Mouse (Mus musculus): ENCODE measurements around the gene Zc3h12d. TPM values are rescaled to one million over a fixed set of nuclear protein-coding genes. Genes with fewer than 3 reads are reported as not detected.

The Zc3h12d gene
- polyA plus RNA-seq (2015; fragmentation: Nextera tagmentation; extraction: Ambion mirVana) = 0.92 and 1.2 TPM in 2 replicates

GRCm38 (mm10) chr10:7832171-7832676 lies at the start of gene Zc3h12d:
Gene Zc3h12d (plus strand): TSS chr10:7832470.
- Histone ChIP-seq H3K27me3 (replicated peaks; ENCODE audit: control insufficient read depth, insufficient read depth, low read length) (no peaks in the 10 kb centered on the region), H3K4me3 (ENCODE audit: low read depth, low read length) (peak within 1 kb of the TSS; percentile 27), H3K36me3 (ENCODE audit: control insufficient read depth, insufficient read depth) (no peaks in the 10 kb centered on the region), H3K9ac (ENCODE audit: low read depth, low read length) (peak within 1 kb of the TSS; percentile 31), H3K9me3 (ENCODE audit: control insufficient read depth) (no peaks in the 10 kb centered on the region), H3K27ac (ENCODE audit: low read depth, low read length) (peak within 1 kb of the TSS; percentile 79), H3K4me2 (replicated peaks; ENCODE audit: low read depth) (peak within 1 kb of the TSS; percentile 63), H3K4me1 (replicated peaks; ENCODE audit: control insufficient read depth, insufficient read depth, low read length) (peaks cover 9% of the 10 kb centered on the region; the same call in 1 of the 2 replicates)
- TF ChIP-seq CTCF (IDR thresholded peaks at IDR 0.05; ENCODE audit: low read depth) = peak; percentile 38
- peak; percentile 95 for ATAC-seq
- 1% methylated on average over 15 of the region's 15 CpGs for WGBS

DNA sequence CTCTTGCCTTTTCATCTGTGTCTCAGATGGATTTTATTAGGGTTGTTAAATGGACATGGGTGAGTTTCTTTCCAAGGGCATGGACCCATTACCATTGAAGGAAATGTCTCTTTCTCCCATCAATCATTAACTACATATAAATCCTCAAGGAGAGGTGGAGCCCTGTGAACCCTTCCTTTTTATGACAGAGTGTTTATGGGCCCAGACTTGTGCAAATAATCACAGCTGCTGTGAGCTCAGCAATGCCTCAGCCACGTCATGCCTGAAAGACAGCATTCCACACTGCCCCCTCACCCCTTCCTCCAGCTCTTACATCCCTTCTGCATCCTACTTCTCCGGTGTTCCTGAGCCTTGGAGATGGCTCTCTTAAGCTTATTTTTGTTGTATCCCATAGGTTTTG lies 45.0 kb upstream of the Zc3h12d start:
- no peak overlapping the region for H3K27ac ChIP-seq (ENCODE audit: low read depth, low read length)
- TF ChIP-seq CTCF (IDR thresholded peaks at IDR 0.05; ENCODE audit: low read depth) = no peak
- no peaks in the 10 kb centered on the region for H3K9me3 ChIP-seq (ENCODE audit: control insufficient read depth)
- H3K27me3 ChIP-seq (replicated peaks; ENCODE audit: control insufficient read depth, insufficient read depth, low read length) = no peaks in the 10 kb centered on the region
- H3K9ac ChIP-seq (ENCODE audit: low read depth, low read length) = no peak overlapping the region
- ATAC-seq = peak; percentile 89
- no peak overlapping the region for H3K4me2 ChIP-seq (replicated peaks; ENCODE audit: low read depth)
- H3K4me1 ChIP-seq (replicated peaks; ENCODE audit: control insufficient read depth, insufficient read depth, low read length) = 0 out of 2 replicates have a peak, but pooled peaks cover 4% of the 10 kb centered on the region
- H3K36me3 ChIP-seq (ENCODE audit: control insufficient read depth, insufficient read depth) = peaks cover 3% of the 10 kb centered on the region; the same call in 1 of the 2 replicates
- no peak overlapping the region for H3K4me3 ChIP-seq (ENCODE audit: low read depth, low read length)
- WGBS = 24% methylated on average over 2 of the region's 2 CpGs

- ATAC-seq = 0 out of 2 replicates have a peak, but pooled peaks have one; percentile 19
- H3K4me2 ChIP-seq (replicated peaks; ENCODE audit: low read depth) = peak overlapping the region; percentile 61
Measured at GRCm38 (mm10) chr10:7792254-7792750, 40.0 kb upstream of the Zc3h12d start.

GRCm38 (mm10) chr10:7792751-7793385 lies 39.4 kb upstream of the Zc3h12d start, which contains the start of the genes Ginm1 and Ppil4:
Gene Ginm1 (minus strand): TSS chr10:7792824.
Gene Ppil4 (plus strand): TSS chr10:7792891.
- Histone ChIP-seq H3K9me3 (ENCODE audit: control insufficient read depth) (no peaks in the 10 kb centered on the region), H3K36me3 (ENCODE audit: control insufficient read depth, insufficient read depth) (peaks cover 20% of the 10 kb centered on the region), H3K9ac (ENCODE audit: low read depth, low read length) (peak within 1 kb of the TSS; percentile 91), H3K4me3 (ENCODE audit: low read depth, low read length) (peak within 1 kb of the TSS; percentile 97), H3K27ac (ENCODE audit: low read depth, low read length) (peak within 1 kb of the TSS; percentile 66), H3K4me1 (replicated peaks; ENCODE audit: control insufficient read depth, insufficient read depth, low read length) (peaks cover 7% of the 10 kb centered on the region; the same call in 1 of the 2 replicates), H3K27me3 (replicated peaks; ENCODE audit: control insufficient read depth, insufficient read depth, low read length) (no peaks in the 10 kb centered on the region), H3K4me2 (replicated peaks; ENCODE audit: low read depth) (peak within 1 kb of the TSS; percentile 61)
- WGBS = under 1% methylated on average over 52 of the region's 52 CpGs
- peak; percentile 95 for ATAC-seq
- TF ChIP-seq CTCF (IDR thresholded peaks at IDR 0.05; ENCODE audit: low read depth) = no peak; the same call in 1 of the 2 replicates

More at GRCm38 (mm10) chr10:7792254-7792750, 40.0 kb upstream of the Zc3h12d start:
- peak overlapping the region; percentile 97 for H3K4me3 ChIP-seq (ENCODE audit: low read depth, low read length)
- peaks cover 7% of the 10 kb centered on the region; the same call in 1 of the 2 replicates for H3K4me1 ChIP-seq (replicated peaks; ENCODE audit: control insufficient read depth, insufficient read depth, low read length)
- H3K27ac ChIP-seq (ENCODE audit: low read depth, low read length) = peak overlapping the region; percentile 58
- under 1% methylated on average over 10 of the region's 10 CpGs for WGBS
- H3K9ac ChIP-seq (ENCODE audit: low read depth, low read length) = peak overlapping the region; percentile 91
- no peak for TF ChIP-seq CTCF (IDR thresholded peaks at IDR 0.05; ENCODE audit: low read depth)
- H3K36me3 ChIP-seq (ENCODE audit: control insufficient read depth, insufficient read depth) = peaks cover 14% of the 10 kb centered on the region
- H3K27me3 ChIP-seq (replicated peaks; ENCODE audit: control insufficient read depth, insufficient read depth, low read length) = no peaks in the 10 kb centered on the region
- no peaks in the 10 kb centered on the region for H3K9me3 ChIP-seq (ENCODE audit: control insufficient read depth)

- H3K9me3 ChIP-seq (ENCODE audit: control insufficient read depth) = no peaks in the 10 kb centered on the region
- no peaks in the 10 kb centered on the region for H3K4me1 ChIP-seq (replicated peaks; ENCODE audit: control insufficient read depth, insufficient read depth, low read length)
- H3K27me3 ChIP-seq (replicated peaks; ENCODE audit: control insufficient read depth, insufficient read depth, low read length) = no peaks in the 10 kb centered on the region
- no peak for TF ChIP-seq CTCF (IDR thresholded peaks at IDR 0.05; ENCODE audit: low read depth)
- no peak overlapping the region for H3K27ac ChIP-seq (ENCODE audit: low read depth, low read length)
- H3K9ac ChIP-seq (ENCODE audit: low read depth, low read length) = no peak overlapping the region
- WGBS = 71% methylated on average over 3 of the region's 3 CpGs
- peaks cover 82% of the 10 kb centered on the region for H3K36me3 ChIP-seq (ENCODE audit: control insufficient read depth, insufficient read depth)
- no peak for ATAC-seq
- H3K4me3 ChIP-seq (ENCODE audit: low read depth, low read length) = no peak overlapping the region
- H3K4me2 ChIP-seq (replicated peaks; ENCODE audit: low read depth) = no peak overlapping the region
Measured at GRCm38 (mm10) chr10:7801258-7801657, 31.0 kb upstream of the Zc3h12d start.

DNA sequence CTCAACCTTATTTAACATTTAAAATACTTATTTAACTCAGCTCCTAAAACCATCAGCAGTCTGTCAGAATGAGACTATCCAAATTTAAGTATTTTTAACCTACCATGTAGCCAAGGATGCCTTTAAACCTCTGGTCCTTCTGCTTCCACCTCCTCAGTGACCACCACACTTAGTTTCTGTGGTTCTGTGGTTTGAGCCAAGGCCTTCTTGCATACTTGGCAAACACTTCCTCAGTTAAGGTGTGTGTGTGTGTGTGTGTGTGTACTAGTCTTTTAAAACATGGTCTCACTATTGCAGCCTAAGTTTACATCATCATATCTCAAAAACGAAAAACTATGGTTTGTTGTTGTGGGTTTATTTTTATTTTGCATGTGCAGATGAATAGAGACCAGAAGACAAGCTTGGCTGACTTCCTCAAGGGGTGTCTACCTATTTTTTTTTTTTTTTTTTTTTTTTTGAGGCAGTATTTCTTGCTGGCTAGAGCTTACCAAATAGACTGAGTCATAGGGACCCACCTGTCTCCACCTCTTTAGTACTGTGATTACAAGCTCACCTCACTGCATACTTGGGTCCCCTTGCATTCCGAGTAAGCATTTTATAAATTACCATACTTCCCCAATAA lies 29.6 kb upstream of the Zc3h12d start:
- no peak for ATAC-seq
- H3K4me2 ChIP-seq (replicated peaks; ENCODE audit: low read depth) = no peak overlapping the region
- WGBS = 88% methylated on average over 2 of the region's 2 CpGs

More for the DNA sequence above, 29.6 kb upstream of the Zc3h12d start:
- Histone ChIP-seq H3K27ac (ENCODE audit: low read depth, low read length) (no peak overlapping the region), H3K4me3 (ENCODE audit: low read depth, low read length) (no peak overlapping the region), H3K9ac (ENCODE audit: low read depth, low read length) (no peak overlapping the region), H3K4me1 (replicated peaks; ENCODE audit: control insufficient read depth, insufficient read depth, low read length) (no peaks in the 10 kb centered on the region), H3K27me3 (replicated peaks; ENCODE audit: control insufficient read depth, insufficient read depth, low read length) (no peaks in the 10 kb centered on the region), H3K9me3 (ENCODE audit: control insufficient read depth) (no peaks in the 10 kb centered on the region), H3K36me3 (ENCODE audit: control insufficient read depth, insufficient read depth) (peaks cover 75% of the 10 kb centered on the region)
- no peak for TF ChIP-seq CTCF (IDR thresholded peaks at IDR 0.05; ENCODE audit: low read depth)

Data from intestine, postnatal 0 days (tissue).